Mouse (Mus musculus) MEL (cell line): Measurements from ENCODE around the gene Gm45337. TPM values are rescaled to one million over a fixed set of nuclear protein-coding genes. Genes with fewer than 3 reads are reported as not detected.
A peak's percentile ranks its signal among the peaks of the same experiment; 100 is the strongest.
"Not testable (repeated sequence)": the region's sequence is repeated elsewhere in the genome, so short reads cannot be mapped to it uniquely, and the experiment has no call there.

ENCODE experiments used
- DNase-seq: peaks from one replicate; pipeline ENCODE4 v3.0.0; 2011; ENCODE audit warnings: low read depth, low spot score
- H3K27ac ChIP-seq: 2 replicates; pipeline ENCODE4 v1.5.1; 2012; ENCODE audit warnings: low read depth, mild to moderate bottlenecking, control low read depth, low read length, moderate library complexity; ENCODE audit not compliant: control insufficient read depth
- H3K27me3 ChIP-seq, 2 experiments: fragments of 150-350 bp in 1 of 2; sonication (generic) in 1 of 2; 2 replicates each; pipeline ENCODE4 v1.6.1; 2012; ENCODE audit warnings: low read length in 2 of 2, mild to moderate bottlenecking in 2 of 2, improper control_type of control experiment in 1 of 2, moderate library complexity in 1 of 2; ENCODE audit not compliant: insufficient read depth in 2 of 2, control insufficient read depth in 1 of 2
- H3K36me3 ChIP-seq, 2 experiments: 2 replicates each; pipeline ENCODE4 v1.6.1; 2012 to 2014; ENCODE audit warnings: low read length in 2 of 2, improper control_type of control experiment in 1 of 2, inconsistent platforms in 1 of 2, mild to moderate bottlenecking in 1 of 2; ENCODE audit not compliant: insufficient read depth in 2 of 2, control insufficient read depth in 1 of 2
- H3K4me1 ChIP-seq, 2 experiments: fragments of 150-350 bp in 1 of 2; sonication (generic) in 1 of 2; 2 replicates each; pipeline ENCODE4 v1.6.1; 2012; ENCODE audit warnings: low read length in 2 of 2, improper control_type of control experiment in 1 of 2, mild to moderate bottlenecking in 1 of 2; ENCODE audit not compliant: insufficient read depth in 2 of 2, control insufficient read depth in 1 of 2
- H3K4me3 ChIP-seq, 2 experiments: fragments of 150-350 bp in 1 of 2; sonication (generic) in 1 of 2; 2 replicates each; pipeline ENCODE4 v1.5.1; 2012; ENCODE audit warnings: low read depth in 2 of 2, low read length in 2 of 2, mild to moderate bottlenecking in 2 of 2, moderate library complexity in 2 of 2, control low read depth in 1 of 2, improper control_type of control experiment in 1 of 2; ENCODE audit not compliant: control insufficient read depth in 1 of 2, insufficient read depth in 1 of 2
- H3K79me2 ChIP-seq: 2 replicates; pipeline ENCODE4 v1.6.1; 2012; ENCODE audit warnings: mild to moderate bottlenecking, low read length, moderate library complexity; ENCODE audit not compliant: control insufficient read depth, poor library complexity, insufficient read depth
- H3K9ac ChIP-seq: 2 replicates; pipeline ENCODE4 v1.6.1; 2012; ENCODE audit warnings: low read depth, mild to moderate bottlenecking, control low read depth, low read length, moderate library complexity; ENCODE audit not compliant: control insufficient read depth, poor library complexity, severe bottlenecking
- H3K9me3 ChIP-seq: fragments of 150-350 bp; sonication (generic); replicated peaks from 2 replicates; pipeline ENCODE4 v1.6.1; 2012; ENCODE audit warnings: mild to moderate bottlenecking, low read length, improper control_type of control experiment, moderate library complexity; ENCODE audit not compliant: insufficient read depth
- BHLHE40 ChIP-seq: IDR thresholded peaks from 2 replicates; pipeline ENCODE4 v1.6.1; 2012; ENCODE audit warnings: low read depth, mild to moderate bottlenecking, inconsistent platforms, low read length, improper control_type of control experiment, borderline replicate concordance
- CHD1 ChIP-seq: IDR thresholded peaks from 2 replicates; pipeline ENCODE4 v1.6.1; 2012; ENCODE audit warnings: low read depth, mild to moderate bottlenecking, inconsistent platforms, low read length, improper control_type of control experiment
- CTCF ChIP-seq, 3 experiments: IDR thresholded peaks in 2 of 3; conservative IDR thresholded peaks in 1 of 3; 2 replicates each; pipeline ENCODE4 v1.5.1; 2011 to 2012; ENCODE audit warnings: low read length in 3 of 3, low read depth in 2 of 3, mild to moderate bottlenecking in 2 of 3, improper control_type of control experiment in 1 of 3, inconsistent platforms in 1 of 3, mixed read lengths in 1 of 3, moderate library complexity in 1 of 3; ENCODE audit not compliant: control insufficient read depth in 1 of 3, insufficient read depth in 1 of 3, poor library complexity in 1 of 3, severe bottlenecking in 1 of 3
- E2F4 ChIP-seq: IDR thresholded peaks from 2 replicates; pipeline ENCODE4 v1.6.1; 2011; ENCODE audit warnings: low read depth, low read length, improper control_type of control experiment, borderline replicate concordance
- GATA1 ChIP-seq: IDR thresholded peaks from 2 replicates; pipeline ENCODE4 v1.6.1; 2011; ENCODE audit warnings: low read depth, low read length, improper control_type of control experiment
- MYB ChIP-seq: IDR thresholded peaks from 2 replicates; pipeline ENCODE4 v1.6.1; 2011; ENCODE audit warnings: mild to moderate bottlenecking, low read depth, low read length, improper control_type of control experiment
- POLR2AphosphoS2 ChIP-seq: IDR thresholded peaks from 2 replicates; pipeline ENCODE4 v1.6.1; 2011; ENCODE audit warnings: low read length, improper control_type of control experiment
- RAD21 ChIP-seq: IDR thresholded peaks from 2 replicates; pipeline ENCODE4 v1.6.1; 2011; ENCODE audit warnings: mild to moderate bottlenecking, low read depth, low read length, improper control_type of control experiment
- TCF12 ChIP-seq: IDR thresholded peaks from 2 replicates; pipeline ENCODE4 v1.6.1; 2014; ENCODE audit warnings: low read depth, mild to moderate bottlenecking, inconsistent platforms, low read length, improper control_type of control experiment, moderate library complexity
- USF1 ChIP-seq: IDR thresholded peaks from 2 replicates; pipeline ENCODE4 v1.6.1; 2014; ENCODE audit warnings: low read depth, mild to moderate bottlenecking, inconsistent platforms, low read length, improper control_type of control experiment, moderate library complexity
- polyA plus RNA-seq, 2 experiments: library from polyadenylated mRNA; stranded (reverse) in 1 of 2; unstranded in 1 of 2; fragments of >175 nt in 1 of 2; fragments of >200 nt in 1 of 2; gene quantifications; 2 replicates each; pipeline versions ENCODE4 v1.2.1 to v1.2.4; 2012; ENCODE audit warnings: low replicate concordance in 2 of 2, low read depth in 1 of 2; ENCODE audit not compliant: insufficient read length in 2 of 2, insufficient read depth in 1 of 2, missing spikeins in 1 of 2
- total RNA-seq: library from RNA; depleted of rRNA; stranded (reverse); fragments of 300-350 nt; gene quantifications from 2 replicates; pipeline ENCODE4 v1.2.3, GENCODE M21; 2012

Gene Gm45337
- total and polyA plus RNA-seq, 3 experiments: not detected

DNA sequence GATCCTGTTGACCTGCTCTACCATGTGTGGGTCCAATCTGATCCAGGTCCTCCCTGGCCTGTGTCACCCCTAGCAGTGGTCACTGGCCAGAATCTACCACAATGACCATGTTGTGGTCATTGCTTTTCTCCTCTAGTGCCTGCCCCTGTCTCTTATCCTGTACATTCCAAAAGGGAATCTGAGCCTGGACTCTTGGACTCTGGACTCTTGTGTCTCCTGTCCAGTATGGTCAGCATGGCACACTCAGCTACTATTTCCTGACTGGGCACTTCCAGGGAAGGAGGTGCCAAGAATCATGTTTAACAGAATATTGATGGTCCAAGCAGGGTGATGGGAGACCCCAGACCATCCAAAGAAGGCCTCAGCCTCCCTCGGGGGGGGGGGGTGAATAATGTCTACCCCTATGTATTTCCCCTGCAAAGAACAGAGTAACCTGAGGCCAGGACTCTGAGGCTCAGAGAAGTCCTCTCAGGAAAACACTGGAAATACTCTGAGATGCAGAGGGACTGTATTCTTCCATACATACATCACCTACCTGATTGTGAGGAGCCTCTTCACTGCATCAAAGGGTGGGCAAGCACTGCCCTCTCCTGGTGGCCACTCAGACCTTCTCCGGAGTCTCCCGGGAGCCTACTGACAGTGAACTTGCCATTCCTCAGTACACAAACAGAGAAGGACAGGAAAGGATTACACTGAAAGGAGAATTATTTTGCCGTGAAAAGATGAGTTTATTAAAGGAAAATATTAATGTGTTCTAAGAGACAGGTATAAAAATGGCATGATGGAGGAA, 10.0 kb downstream of the Gm45337 start:
- Histone ChIP-seq H3K79me2 (no peaks in the 10 kb centered on the region), H3K4me3 (no peak overlapping the region), H3K27ac (no peak overlapping the region), H3K4me1 (no peaks in the 10 kb centered on the region), H3K36me3 (no peaks in the 10 kb centered on the region), H3K27me3 (peaks cover 0 to 2% of the 10 kb centered on the region in 2 experiments; a peak in 2 of 4 replicates), H3K9me3 (no peaks in the 10 kb centered on the region), H3K9ac (no peak overlapping the region)
- no peak for DNase-seq
- TF ChIP-seq TCF12 (no peak), MYB (no peak), CTCF (IDR thresholded peaks at IDR 0.05 in 2 of 3, conservative IDR thresholded peaks at IDR 0.05 in 1 of 3; ENCODE audit: control insufficient read depth in 1 of 3, insufficient read depth in 1 of 3, low read depth in 2 of 3, low read length in 3 of 3, poor library complexity in 1 of 3, severe bottlenecking in 1 of 3) (peak in 2 of 3 experiments; percentile 31 to 44; a peak in 4 of 6 replicates), USF1 (no peak), POLR2AphosphoS2 (no peak), E2F4 (no peak), RAD21 (peak; percentile 25), CHD1 (no peak), BHLHE40 (no peak)

DNA sequence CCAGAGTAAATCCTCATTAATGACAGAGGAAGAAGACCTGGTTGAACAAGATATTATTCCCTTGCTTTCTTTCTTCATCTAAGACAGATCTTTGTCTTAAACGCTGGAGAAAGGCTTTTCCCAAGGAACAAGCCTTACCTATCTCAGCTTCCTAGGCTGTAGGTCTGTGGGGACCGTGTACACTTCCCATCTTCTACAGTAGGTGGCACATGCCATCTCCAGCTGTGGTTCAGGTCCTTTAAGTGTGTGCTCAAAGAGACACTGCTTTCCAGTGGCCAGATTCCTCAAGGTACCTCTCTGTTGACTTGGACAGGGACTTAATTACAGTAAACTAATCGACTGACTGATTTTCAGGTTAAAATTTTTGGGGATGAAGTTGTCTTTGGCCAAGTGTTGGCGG, 15.6 kb downstream of the Gm45337 start:
- no peak for DNase-seq
- H3K9ac ChIP-seq: no peak overlapping the region
- H3K4me3 ChIP-seq: no peak overlapping the region
- TF ChIP-seq CTCF (IDR thresholded peaks at IDR 0.05 in 2 of 3, conservative IDR thresholded peaks at IDR 0.05 in 1 of 3; ENCODE audit: control insufficient read depth in 1 of 3, insufficient read depth in 1 of 3, low read depth in 2 of 3, low read length in 3 of 3, poor library complexity in 1 of 3, severe bottlenecking in 1 of 3): peak in 2 of 3 experiments; percentile 3 to 11; a peak in 2 of 6 replicates
- TF ChIP-seq GATA1: no peak
- TF ChIP-seq, all 39 proteins: peak for 1
- H3K27me3 ChIP-seq: peaks cover 0 to 2% of the 10 kb centered on the region in 2 experiments
- no peaks in the 10 kb centered on the region for H3K79me2 ChIP-seq
- H3K4me1 ChIP-seq: no peaks in the 10 kb centered on the region
- no peaks in the 10 kb centered on the region for H3K9me3 ChIP-seq
- H3K36me3 ChIP-seq: no peaks in the 10 kb centered on the region
- no peak overlapping the region for H3K27ac ChIP-seq

DNA sequence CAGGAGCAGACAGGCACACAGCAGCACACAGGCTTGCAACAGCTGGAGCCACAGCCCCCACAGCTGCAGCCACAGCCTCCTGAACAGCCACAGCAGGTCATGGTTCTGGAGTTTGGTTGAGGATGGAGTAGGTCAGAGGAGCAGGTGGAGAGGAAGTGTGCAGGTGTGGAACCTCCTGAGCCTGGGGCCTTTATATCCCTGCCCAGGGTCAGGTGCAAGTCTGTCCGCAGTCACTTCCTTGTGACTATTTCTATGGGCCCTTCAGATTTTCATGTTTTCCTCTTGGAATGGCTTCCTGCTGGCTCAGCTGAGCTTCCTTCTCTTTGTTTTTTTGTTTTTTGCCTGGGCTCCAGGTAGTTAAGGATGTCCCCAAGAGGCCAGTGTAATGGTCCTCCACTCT, 23.8 kb downstream of the Gm45337 start, which contains the start of gene Gm45618:
Gm45618 (minus strand) TSS at position 101 of the 400 bp plus-strand sequence.
- not testable (repeated sequence) for DNase-seq, H3K79me2 ChIP-seq, H3K36me3 ChIP-seq, H3K27ac ChIP-seq, H3K9me3 ChIP-seq, H3K4me3 ChIP-seq, H3K9ac ChIP-seq, H3K4me1 ChIP-seq, H3K27me3 ChIP-seq
